Mouse (Mus musculus) c-Kit-negative CD71-positive TER-119-positive erythroid progenitor cells, embryonic 14.5 days (primary cell): ENCODE measurements around the gene Duxf3.
"Not testable (repeated sequence)": the region's sequence is repeated elsewhere in the genome, so short reads cannot be mapped to it uniquely, and the experiment has no call there.

Experiments used
- DNase-seq: peaks from one replicate; pipeline ENCODE4 v3.0.0-alpha.2; 2013; ENCODE audit warnings: low read depth, low spot score

Duxf3 gene

DNA sequence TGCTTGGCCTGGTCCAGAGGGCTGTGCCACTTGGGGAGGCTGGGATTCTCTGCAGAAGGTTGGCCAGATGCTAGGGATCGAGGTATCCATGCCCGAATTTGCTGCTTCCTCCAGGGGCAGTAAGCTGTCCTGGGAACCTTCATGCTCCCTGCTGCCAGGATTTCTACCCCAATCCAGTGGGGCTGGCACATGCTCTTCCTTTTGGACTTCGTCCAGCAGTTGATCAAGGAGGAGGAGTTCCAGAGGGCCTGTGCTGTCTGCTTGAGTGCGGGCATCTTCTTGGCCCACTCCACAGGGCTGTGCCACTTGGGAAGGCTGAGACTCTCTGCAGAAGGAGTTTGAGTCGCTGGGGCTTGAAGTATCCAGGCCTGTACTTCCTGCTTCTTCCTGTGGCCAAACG, 9.3 kb downstream of the Duxf3 start:
- not testable (repeated sequence) for DNase-seq

DNA sequence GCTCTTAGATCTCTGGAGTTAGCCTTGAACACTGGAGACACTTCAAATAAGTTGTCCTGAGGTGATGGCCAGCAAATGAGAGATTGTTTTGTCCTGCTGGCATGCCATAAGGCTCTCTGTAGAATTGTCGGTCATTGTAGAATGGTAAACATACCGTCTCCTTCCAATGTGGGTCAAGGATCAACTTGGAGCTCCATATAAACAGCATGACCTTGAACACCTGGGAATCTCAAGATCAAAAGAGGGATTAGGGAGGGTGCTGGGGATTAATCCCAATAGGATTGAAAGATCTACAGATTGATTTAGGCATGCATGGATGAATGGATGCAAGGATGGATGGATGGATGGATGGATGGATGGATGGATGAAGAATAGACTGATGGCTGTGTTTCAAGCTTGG, 10.9 kb downstream of the Duxf3 start:
- not testable (repeated sequence) for DNase-seq

DNA sequence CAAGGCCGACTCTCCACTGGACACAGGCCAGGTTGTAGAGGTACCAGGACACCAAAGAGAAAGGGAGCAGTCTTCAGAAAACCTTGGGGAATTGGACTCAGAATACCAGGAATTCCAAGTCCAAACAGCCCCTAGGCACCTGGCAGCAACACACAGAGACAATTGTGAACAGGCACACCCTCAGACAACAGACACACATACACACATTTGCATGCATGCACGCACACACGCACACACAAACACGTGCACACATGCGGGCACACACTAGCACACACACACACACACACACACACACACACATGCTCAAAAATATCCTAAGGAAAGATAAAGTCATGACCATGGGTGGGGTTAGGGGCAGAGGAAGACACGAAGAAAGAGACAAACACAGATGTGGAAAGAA, 11.7 kb downstream of the Duxf3 start:
- no peak for DNase-seq

DNA sequence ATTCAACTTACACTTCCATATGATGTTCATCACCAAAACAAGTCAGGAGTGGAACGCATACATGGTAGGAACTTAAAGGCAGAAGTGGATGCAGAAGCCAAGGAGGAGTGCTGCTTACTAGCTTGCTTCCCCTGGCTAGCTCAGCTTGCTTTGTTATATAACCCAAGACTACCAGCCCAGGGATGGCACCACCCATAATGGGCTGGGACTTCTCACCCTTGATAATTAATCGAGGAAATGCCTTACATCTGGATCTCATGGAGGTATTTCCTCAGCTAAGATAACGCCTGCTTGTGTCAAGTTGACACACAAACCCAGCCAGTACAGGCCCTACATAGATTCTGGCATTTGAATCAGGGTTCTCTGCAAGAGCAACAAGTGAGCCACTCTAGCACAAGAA, 15.1 kb downstream of the Duxf3 start:
- DNase-seq: no peak

DNA sequence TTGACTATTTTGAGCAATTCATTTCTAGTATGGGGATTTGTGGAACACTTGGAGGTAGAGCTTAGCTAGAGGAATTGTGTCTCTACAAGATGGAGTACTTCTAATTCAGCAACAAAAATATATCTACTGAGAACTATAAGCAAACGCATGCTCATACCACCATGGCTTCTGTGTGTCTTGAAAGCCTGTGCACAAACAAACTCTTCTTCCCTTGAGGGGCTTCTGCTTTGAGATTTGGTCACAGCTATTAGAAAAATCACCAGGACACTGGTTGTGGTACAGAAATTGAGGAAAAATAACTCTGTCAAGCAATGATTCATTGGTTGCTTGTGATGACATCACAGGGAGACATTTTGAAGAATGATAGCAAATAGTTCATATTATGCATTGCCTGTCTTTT, 17.1 kb downstream of the Duxf3 start:
- DNase-seq: no peak

DNA sequence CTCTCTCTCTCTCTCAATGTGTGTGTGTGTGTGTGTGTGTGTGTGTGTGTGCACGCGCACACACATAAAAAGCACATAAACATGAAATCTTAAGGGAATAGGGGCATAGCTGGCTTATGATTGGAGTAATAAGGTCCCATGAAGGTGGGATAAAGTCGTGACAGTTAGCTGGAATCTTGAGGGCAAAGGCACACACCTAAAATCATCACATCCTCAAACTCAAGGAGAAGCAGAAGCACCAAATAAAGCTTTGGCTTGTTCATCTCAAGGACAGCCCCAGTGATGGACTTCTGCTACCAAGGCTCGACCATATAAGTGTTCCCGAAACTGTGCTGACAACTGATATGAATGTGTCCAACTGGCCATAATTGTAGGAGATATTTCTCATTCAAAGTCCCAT, 17.5 kb downstream of the Duxf3 start:
- DNase-seq: no peak

DNA sequence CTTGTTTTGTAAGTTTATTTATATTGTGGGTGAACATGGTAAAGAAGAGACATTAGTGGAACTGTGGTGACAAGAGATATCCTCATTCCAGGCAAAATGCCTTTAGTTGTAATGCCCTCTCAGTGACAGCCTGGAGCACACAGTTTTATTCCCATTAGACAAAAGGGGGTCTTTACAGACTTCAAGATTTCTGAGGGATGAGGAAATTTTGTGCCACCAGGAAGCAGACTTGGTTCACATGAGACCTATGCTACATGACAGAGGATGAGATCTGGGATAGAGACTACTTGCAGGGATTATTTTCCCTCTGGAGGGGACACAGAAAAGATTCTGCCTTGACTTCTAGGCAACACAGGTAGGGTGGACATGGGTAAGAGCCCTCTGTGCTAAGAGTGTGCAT, 18.0 kb downstream of the Duxf3 start:
- DNase-seq: no peak

DNA sequence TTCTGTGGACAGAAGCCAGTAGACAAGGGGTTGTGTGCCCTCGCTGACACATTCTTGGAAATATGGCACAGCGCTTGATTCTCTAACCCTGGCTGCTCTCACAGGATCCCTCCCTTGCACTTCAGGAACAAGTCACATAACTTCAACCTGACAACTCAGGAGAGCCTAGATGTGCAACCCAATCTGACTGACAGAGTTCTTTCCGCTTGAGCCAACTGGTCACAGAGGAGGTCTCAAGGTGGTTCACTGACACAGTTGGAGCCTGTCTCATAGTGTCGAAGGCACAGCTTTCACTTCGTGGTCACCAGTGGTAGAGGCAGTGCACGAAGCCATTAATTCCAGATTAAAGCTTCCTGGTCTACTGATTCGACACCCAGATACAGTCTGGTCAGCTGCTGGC, 20.2 kb downstream of the Duxf3 start:
- DNase-seq: no peak

DNA sequence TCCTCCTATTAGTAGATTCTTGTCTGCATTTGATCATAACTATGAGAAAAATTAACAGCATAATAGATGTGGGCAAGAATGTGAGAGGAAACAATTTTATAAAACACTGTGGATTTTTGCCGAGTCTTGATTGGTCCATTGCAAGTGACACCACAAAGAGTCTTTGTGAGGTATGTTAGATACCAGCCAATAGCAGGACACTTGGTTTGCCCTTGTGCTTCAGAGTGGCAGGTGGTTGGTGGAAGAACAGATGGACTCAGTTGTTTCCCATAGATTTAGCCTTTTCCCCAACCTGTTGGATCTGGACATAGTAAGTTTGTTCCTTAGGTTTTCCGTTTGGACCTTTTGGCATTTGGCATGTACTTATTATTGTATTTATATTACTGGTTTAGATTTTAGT, 21.3 kb downstream of the Duxf3 start:
- DNase-seq: no peak

DNA sequence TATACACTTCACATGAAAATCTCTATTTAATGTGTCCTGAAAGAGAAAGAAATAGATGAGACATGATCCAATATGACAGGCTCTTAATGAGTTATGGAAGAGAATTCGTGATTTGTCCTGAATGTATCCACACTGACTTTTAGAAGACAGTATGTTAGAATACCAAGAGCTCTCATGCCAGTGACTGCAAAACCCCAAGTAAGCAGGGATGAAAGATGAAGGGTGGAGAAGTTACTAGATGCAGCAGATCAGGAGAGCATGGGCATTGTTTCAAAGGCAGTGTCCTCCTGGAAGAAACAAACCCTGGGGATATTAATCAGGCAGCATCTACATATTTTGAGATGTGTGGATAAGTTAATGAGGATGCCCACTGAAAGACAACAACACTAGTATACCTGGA, 22.0 kb downstream of the Duxf3 start:
- DNase-seq: no peak

DNA sequence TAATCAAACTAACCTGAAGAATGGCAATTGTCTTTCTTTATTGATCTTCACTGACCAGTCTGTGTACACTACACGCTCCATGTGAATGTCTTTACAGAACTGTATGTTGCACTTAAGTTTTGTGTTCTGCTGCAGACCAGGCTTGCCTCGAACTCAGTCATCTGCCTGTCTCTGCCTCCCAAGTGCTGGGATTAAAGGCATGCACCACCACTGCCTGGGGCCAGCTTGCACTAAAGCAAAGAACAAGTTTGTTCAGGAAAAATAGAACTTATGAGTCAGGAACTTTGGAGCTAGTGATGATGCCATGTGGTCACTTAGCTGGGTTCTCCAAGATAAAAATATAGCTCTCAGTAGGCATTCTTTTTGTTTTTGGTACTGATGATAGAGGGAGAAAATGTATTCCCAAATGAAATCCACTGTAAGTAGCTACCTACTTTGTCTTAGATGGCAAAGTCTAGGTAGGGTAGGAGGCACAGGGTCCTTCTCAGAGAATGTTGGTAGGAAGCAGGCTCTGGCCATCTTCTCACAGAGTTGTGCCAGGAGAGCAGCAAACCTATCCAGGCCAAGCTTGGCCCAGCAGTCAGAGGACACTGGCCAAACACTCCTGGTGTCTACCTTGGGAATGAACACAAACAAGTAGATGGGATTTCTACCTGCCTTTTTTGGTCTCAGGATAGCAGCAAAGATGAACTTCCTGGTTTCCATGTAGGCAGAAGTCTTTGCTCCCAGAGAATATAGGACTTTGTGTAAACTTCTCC, 22.6 kb downstream of the Duxf3 start:
- no peak for DNase-seq

DNA sequence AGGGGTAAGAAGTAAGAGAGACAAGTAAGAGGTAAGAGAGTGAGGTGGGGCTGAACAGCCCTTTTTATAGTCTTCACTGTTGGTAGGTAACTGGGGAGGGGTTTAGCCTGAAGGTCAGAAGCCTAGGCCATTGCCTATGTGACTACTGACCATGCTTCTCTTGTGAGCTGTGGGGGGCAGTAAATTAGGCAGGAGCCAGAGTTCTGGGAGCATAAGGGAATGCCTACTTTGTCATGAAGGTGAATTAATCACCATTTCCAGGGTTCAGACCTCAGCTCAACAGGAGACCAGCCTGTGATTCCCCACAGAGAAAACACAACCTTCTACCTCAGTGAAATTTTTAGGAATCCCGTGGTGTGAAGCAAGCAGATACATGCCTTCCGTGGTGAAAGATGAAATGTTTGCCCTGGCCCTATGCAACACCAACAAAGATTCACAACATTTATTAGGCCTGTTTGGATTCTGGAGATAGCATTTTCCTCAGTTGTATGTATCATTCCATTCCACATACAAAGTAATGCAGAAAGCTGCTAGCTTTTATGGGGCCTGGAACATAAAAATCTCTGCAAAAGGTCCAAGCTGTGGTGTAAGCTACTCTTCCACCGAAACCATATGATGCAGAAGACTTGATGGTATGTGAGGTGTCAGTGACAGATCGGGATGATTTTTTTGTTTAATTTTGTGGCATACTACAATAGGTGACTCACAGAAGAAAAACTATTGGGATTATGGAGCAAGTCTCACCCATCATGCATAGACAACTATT, 25.7 kb downstream of the Duxf3 start:
- DNase-seq: no peak

DNA sequence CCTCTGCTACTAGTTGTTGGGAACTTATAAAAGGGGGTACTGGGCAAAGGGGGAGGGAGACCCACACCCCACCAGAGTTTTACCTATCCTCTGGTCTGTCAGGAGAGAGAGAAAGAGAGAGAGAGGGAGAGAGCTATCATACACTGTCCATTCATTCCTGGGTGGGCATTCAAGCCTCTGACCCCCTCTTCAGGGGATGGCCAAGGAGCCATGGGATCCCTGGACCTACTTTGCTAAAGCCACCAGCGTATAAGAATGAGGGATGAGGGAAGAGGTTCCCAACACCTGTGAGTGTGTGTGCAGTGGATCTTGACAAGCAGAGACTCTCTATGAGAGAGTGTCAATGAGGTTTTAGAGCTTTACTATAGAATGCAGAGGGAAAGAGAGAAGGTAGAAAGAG, 26.5 kb downstream of the Duxf3 start:
- DNase-seq: no peak
